ENCODE assay signal across 7 mouse cellular contexts in the genomic region with DNA sequence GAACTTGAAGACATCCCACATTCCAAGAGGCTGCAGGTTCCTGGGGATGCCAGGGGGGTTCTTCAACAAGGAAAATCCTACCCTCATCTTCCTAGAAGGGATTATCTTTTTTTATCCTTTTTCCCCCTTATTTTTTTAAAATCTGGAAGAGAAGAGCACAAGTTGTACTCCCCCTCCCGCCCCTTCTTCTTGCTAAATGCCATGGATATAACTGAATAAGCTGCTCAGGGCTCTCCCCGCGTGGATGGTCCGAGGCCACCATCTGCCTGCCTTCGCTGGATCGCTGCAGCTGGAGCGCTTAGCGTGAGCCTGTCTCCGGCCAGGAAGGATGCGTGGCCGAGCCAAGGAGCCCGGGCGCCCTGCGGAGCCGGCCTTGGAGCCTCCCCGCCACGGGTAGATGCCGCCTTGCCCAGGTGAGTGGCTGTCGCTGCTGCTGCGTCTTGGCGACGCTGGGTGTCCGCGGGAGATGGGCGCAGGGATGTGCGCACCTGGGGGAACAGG. TPM values are rescaled to one million over a fixed set of nuclear protein-coding genes. Genes with fewer than 3 reads are reported as not detected.
A peak's percentile ranks its signal among the peaks of the same experiment; 100 is the strongest.
DNase-seq lines count a peak whose midpoint lies in the region; ATAC-seq and TF ChIP-seq lines count a peak whose summit lies in the region.

No protein-coding gene starts in this region.

- no peaks in the 10 kb centered on the region for H3K4me1 ChIP-seq in liver, embryonic 11.5 days (replicated peaks; ENCODE audit: control insufficient read depth, insufficient read depth, low read length)
- H3K4me1 ChIP-seq in liver, postnatal 0 days (ENCODE audit: insufficient read depth) = no peaks in the 10 kb centered on the region
- peaks cover 16% of the 10 kb centered on the region for H3K4me1 ChIP-seq in embryonic facial prominence, embryonic 13.5 days
- peaks cover 19% of the 10 kb centered on the region; the same call in 1 of the 2 replicates for H3K4me1 ChIP-seq in hindbrain, embryonic 14.5 days (replicated peaks; ENCODE audit: control insufficient read depth, insufficient read depth, low read length)
- H3K4me1 ChIP-seq in stomach, embryonic 16.5 days (ENCODE audit: control insufficient read depth, insufficient read depth, low read length) = peaks cover 2% of the 10 kb centered on the region; the same call in 1 of the 2 replicates

- no peak for TF ChIP-seq CTCF in liver, postnatal 0 days (IDR thresholded peaks at IDR 0.05; ENCODE audit: low read depth)

- peaks cover 30% of the 10 kb centered on the region for H3K27me3 ChIP-seq in liver, embryonic 11.5 days (replicated peaks; ENCODE audit: control insufficient read depth, insufficient read depth, low read length)
- peaks cover 39% of the 10 kb centered on the region for H3K27me3 ChIP-seq in liver, postnatal 0 days (ENCODE audit: insufficient read depth, low read length)
- H3K27me3 ChIP-seq in embryonic facial prominence, embryonic 13.5 days = peaks cover 41% of the 10 kb centered on the region
- H3K27me3 ChIP-seq in hindbrain, embryonic 14.5 days (ENCODE audit: control insufficient read depth, insufficient read depth, low read length) = 0 out of 2 replicates have a peak, but pooled peaks cover 4% of the 10 kb centered on the region
- peaks cover 23% of the 10 kb centered on the region for H3K27me3 ChIP-seq in stomach, embryonic 16.5 days (ENCODE audit: control insufficient read depth, insufficient read depth, low read length)

- no peak for DNase-seq in liver, embryonic 11.5 days (ENCODE audit: low spot score)
- DNase-seq in liver, postnatal 0 days = no peak
- peak; percentile 59 for DNase-seq in hindbrain, embryonic 14.5 days (ENCODE audit: low spot score)
- peak; percentile 41 for DNase-seq in mesoderm, embryonic 11.5 days (ENCODE audit: low read depth, low spot score)
- no peak for DNase-seq in ovary, adult 18-20 months (ENCODE audit: low spot score)

- peak overlapping the region; percentile 47 for H3K4me3 ChIP-seq in liver, embryonic 11.5 days (ENCODE audit: low read depth, low read length)
- H3K4me3 ChIP-seq in liver, postnatal 0 days (ENCODE audit: low read depth, low read length) = no peak overlapping the region
- peak overlapping the region; percentile 54 for H3K4me3 ChIP-seq in embryonic facial prominence, embryonic 13.5 days
- peak overlapping the region; percentile 59 for H3K4me3 ChIP-seq in hindbrain, embryonic 14.5 days (replicated peaks; ENCODE audit: low read length)
- H3K4me3 ChIP-seq in stomach, embryonic 16.5 days (replicated peaks; ENCODE audit: low read length) = peak overlapping the region; percentile 55

- H3K9ac ChIP-seq in liver, embryonic 11.5 days (ENCODE audit: low read depth, low read length) = no peak overlapping the region
- no peak overlapping the region for H3K9ac ChIP-seq in liver, postnatal 0 days (replicated peaks)
- H3K9ac ChIP-seq in embryonic facial prominence, embryonic 13.5 days = peak overlapping the region; percentile 79
- H3K9ac ChIP-seq in hindbrain, embryonic 14.5 days = peak overlapping the region; percentile 89
- peak overlapping the region; percentile 9; the same call in 1 of the 2 replicates for H3K9ac ChIP-seq in stomach, embryonic 16.5 days (ENCODE audit: low read length)

- peak overlapping the region; percentile 63 for H3K4me2 ChIP-seq in liver, embryonic 11.5 days
- no peak overlapping the region for H3K4me2 ChIP-seq in liver, postnatal 0 days (ENCODE audit: low read depth, low read length)
- H3K4me2 ChIP-seq in embryonic facial prominence, embryonic 13.5 days = peak overlapping the region; percentile 83
- peak overlapping the region; percentile 70 for H3K4me2 ChIP-seq in hindbrain, embryonic 14.5 days (replicated peaks)
- H3K4me2 ChIP-seq in stomach, embryonic 16.5 days (ENCODE audit: low read depth, low read length) = peak overlapping the region; percentile 69

- no peaks in the 10 kb centered on the region for H3K36me3 ChIP-seq in liver, embryonic 11.5 days (ENCODE audit: control insufficient read depth, insufficient read depth, low read length)
- no peaks in the 10 kb centered on the region for H3K36me3 ChIP-seq in liver, postnatal 0 days (replicated peaks; ENCODE audit: insufficient read depth, low read length)
- no peaks in the 10 kb centered on the region for H3K36me3 ChIP-seq in embryonic facial prominence, embryonic 13.5 days
- no peaks in the 10 kb centered on the region for H3K36me3 ChIP-seq in hindbrain, embryonic 14.5 days (replicated peaks; ENCODE audit: control insufficient read depth, insufficient read depth)
- no peaks in the 10 kb centered on the region for H3K36me3 ChIP-seq in stomach, embryonic 16.5 days (ENCODE audit: control insufficient read depth, insufficient read depth, low read length)

- no peak for ATAC-seq in liver, embryonic 11.5 days (replicated peaks; ENCODE audit: low FRiP score)
- no peak for ATAC-seq in liver, postnatal 0 days
- ATAC-seq in embryonic facial prominence, embryonic 13.5 days (ENCODE audit: insufficient number of reproducible peaks, insufficient read depth, low FRiP score, low TSS enrichment, low read depth) = no peak
- ATAC-seq in hindbrain, embryonic 14.5 days (ENCODE audit: low FRiP score) = no peak
- ATAC-seq in stomach, embryonic 16.5 days (ENCODE audit: insufficient read depth, low FRiP score) = no peak

- TF ChIP-seq EP300 in liver, postnatal 0 days (IDR thresholded peaks at IDR 0.05; ENCODE audit: low read depth) = no peak

- no peaks in the 10 kb centered on the region for H3K9me3 ChIP-seq in liver, embryonic 11.5 days (ENCODE audit: control insufficient read depth, low read length)
- H3K9me3 ChIP-seq in liver, postnatal 0 days (ENCODE audit: low read length) = no peaks in the 10 kb centered on the region
- H3K9me3 ChIP-seq in embryonic facial prominence, embryonic 13.5 days = no peaks in the 10 kb centered on the region
- no peaks in the 10 kb centered on the region for H3K9me3 ChIP-seq in hindbrain, embryonic 14.5 days (ENCODE audit: control insufficient read depth, low read length)
- no peaks in the 10 kb centered on the region for H3K9me3 ChIP-seq in stomach, embryonic 16.5 days (replicated peaks; ENCODE audit: control insufficient read depth, low read length)

- no peak overlapping the region for H3K27ac ChIP-seq in liver, embryonic 11.5 days (ENCODE audit: low read depth, low read length)
- H3K27ac ChIP-seq in liver, postnatal 0 days (ENCODE audit: low read depth) = no peak overlapping the region
- H3K27ac ChIP-seq in embryonic facial prominence, embryonic 13.5 days = no peak overlapping the region
- peak overlapping the region; percentile 86 for H3K27ac ChIP-seq in hindbrain, embryonic 14.5 days
- no peak overlapping the region for H3K27ac ChIP-seq in stomach, embryonic 16.5 days (ENCODE audit: low read length)

- 2% methylated on average over 26 of the region's 26 CpGs for WGBS in liver, embryonic 11.5 days
- 4% methylated on average over 26 of the region's 26 CpGs for WGBS in liver, postnatal 0 days (ENCODE audit: insufficient replicate concordance)
- WGBS in embryonic facial prominence, embryonic 13.5 days = under 1% methylated on average over 26 of the region's 26 CpGs
- WGBS in hindbrain, embryonic 14.5 days = under 1% methylated on average over 26 of the region's 26 CpGs
- under 1% methylated on average over 26 of the region's 26 CpGs for WGBS in stomach, embryonic 16.5 days

RNA-seq across cellular contexts. Expression of a gene that starts 0.3 kb away (rescaled TPM):
- 0.06 and 0.27 TPM in 2 replicates for polyA plus RNA-seq in liver, embryonic 11.5 days (2014; fragmentation: Nextera tagmentation; extraction: Ambion mirVana)
- polyA plus RNA-seq in liver, postnatal 0 days (2015; fragmentation: Nextera tagmentation; extraction: Ambion mirVana) = not detected in 2 replicates
- 0.96 and 1.0 TPM in 2 replicates for polyA plus RNA-seq in embryonic facial prominence, embryonic 13.5 days (2015; fragmentation: Nextera tagmentation; extraction: Ambion mirVana)
- 7.9 and 8.3 TPM in 2 replicates for polyA plus RNA-seq in hindbrain, embryonic 14.5 days (2014; fragmentation: Nextera tagmentation; extraction: Ambion mirVana)
- 0.40 and 1.0 TPM in 2 replicates for polyA plus RNA-seq in stomach, embryonic 16.5 days (2015; fragmentation: Nextera tagmentation; extraction: Ambion mirVana)

Comparison
In these comparisons a context has a peak if more than half of its experiments do, and no peak if none do; other contexts are left out.
1. DNase-seq: peak in hindbrain, embryonic 14.5 days (single experiment) and mesoderm, embryonic 11.5 days (single experiment); none in liver, embryonic 11.5 days (single experiment), liver, postnatal 0 days (single experiment) and ovary, adult 18-20 months (single experiment).
2. H3K9ac ChIP-seq: peak in embryonic facial prominence, embryonic 13.5 days (single experiment), hindbrain, embryonic 14.5 days (single experiment) and stomach, embryonic 16.5 days (single experiment); none in liver, embryonic 11.5 days (single experiment) and liver, postnatal 0 days (single experiment).